Mouse (Mus musculus) heart, postnatal 0 days (tissue): ENCODE measurements around the gene Sos1. TPM values are rescaled to one million over a fixed set of nuclear protein-coding genes. Genes with fewer than 3 reads are reported as not detected.

Source experiments
- ATAC-seq: fragments of 200-750 bp; cut with Nextera tagmentation; 2 replicates; pipeline ENCODE4 v1.8.0; 2017; ENCODE audit warnings: low read depth, moderate number of reproducible peaks, moderate library complexity; ENCODE audit not compliant: insufficient read depth
- DNase-seq: peaks from one replicate; pipeline ENCODE4 v3.0.0-alpha.2; 2016; ENCODE audit warnings: low spot score
- H3K27ac ChIP-seq: fragments of 300-500 bp; sonication (generic); 2 replicates; pipeline ENCODE4 v1.5.1; 2014; ENCODE audit warnings: low read depth, mild to moderate bottlenecking
- H3K27me3 ChIP-seq: fragments of 300-500 bp; sonication (generic); 2 replicates; pipeline ENCODE4 v1.6.1; 2014; ENCODE audit warnings: low read length, mixed read lengths; ENCODE audit not compliant: control insufficient read depth, insufficient read depth
- H3K36me3 ChIP-seq: fragments of 300-500 bp; sonication (generic); replicated peaks from 2 replicates; pipeline ENCODE4 v1.6.1; 2014; ENCODE audit warnings: low read length, mixed read lengths; ENCODE audit not compliant: control insufficient read depth, insufficient read depth
- H3K4me1 ChIP-seq: fragments of 300-500 bp; sonication (generic); 2 replicates; pipeline ENCODE4 v1.6.1; 2014; ENCODE audit warnings: antibody characterized with exemption; ENCODE audit not compliant: control insufficient read depth, insufficient read depth
- H3K4me2 ChIP-seq: fragments of 300-500 bp; sonication (generic); 2 replicates; pipeline ENCODE4 v1.6.1; 2014; ENCODE audit warnings: low read depth, mild to moderate bottlenecking, low read length, moderate library complexity
- H3K4me3 ChIP-seq: fragments of 300-500 bp; sonication (generic); 2 replicates; pipeline ENCODE4 v1.5.1; 2014; ENCODE audit warnings: low read depth, low read length
- H3K9ac ChIP-seq: fragments of 300-500 bp; sonication (generic); replicated peaks from 2 replicates; pipeline ENCODE4 v1.6.1; 2014; ENCODE audit warnings: low read depth, low read length, mixed read lengths
- H3K9me3 ChIP-seq: fragments of 300-500 bp; sonication (generic); replicated peaks from 2 replicates; pipeline ENCODE4 v1.6.1; 2016; ENCODE audit warnings: low read length; ENCODE audit not compliant: control insufficient read depth
- CTCF ChIP-seq: IDR thresholded peaks from 2 replicates; pipeline ENCODE4 v1.5.1; 2016; ENCODE audit warnings: antibody characterized with exemption, control low read depth, low read depth
- EP300 ChIP-seq: IDR thresholded peaks from 2 replicates; pipeline ENCODE4 v1.6.1; 2016; ENCODE audit warnings: antibody characterized with exemption, low read depth
- WGBS: fragments of 180-500 bp; shearing (Covaris S2); extraction: QIAGEN DNeasy Blood & Tissue Kit; methylation state at CpG from one replicate; pipeline ENCODE4 v1.1.7; 2014; 5-methylcytosine and 5-hydroxymethylcytosine counted together
- polyA plus RNA-seq: library from polyadenylated mRNA; unstranded; fragments of >200 nt; fragmentation: Nextera tagmentation; extraction: Ambion mirVana; gene quantifications from 2 replicates; pipeline ENCODE4 v1.2.1, GENCODE M21; 2015
- total RNA-seq: library from RNA; depleted of rRNA; stranded (reverse); fragments of >200 nt; gene quantifications from 2 replicates; pipeline ENCODE4 v1.2.3, GENCODE M21; 2014; ENCODE audit warnings: low replicate concordance

Sos1 gene
- total and polyA plus RNA-seq, 2 experiments from 2014 or later, result 1.8 to 6.6 TPM

- H3K9ac ChIP-seq, result no peak overlapping the region
- DNase-seq (no peak), ATAC-seq (no peak)
- no peaks in the 10 kb centered on the region for H3K27me3 ChIP-seq
- TF ChIP-seq EP300, result no peak
- no peak for TF ChIP-seq CTCF
- peaks cover 37% of the 10 kb centered on the region for H3K36me3 ChIP-seq
- no peaks in the 10 kb centered on the region for H3K4me1 ChIP-seq
- 79% methylated on average over 3 of the region's 3 CpGs for WGBS
- H3K4me3 ChIP-seq, result no peak overlapping the region
- H3K4me2 ChIP-seq, result no peak overlapping the region
- H3K9me3 ChIP-seq, result no peaks in the 10 kb centered on the region
- H3K27ac ChIP-seq, result no peak overlapping the region
Measured at GRCm38 (mm10) chr17:80434430-80434829, 45.8 kb downstream of the Sos1 start.

GRCm38 (mm10) chr17:80431997-80432396 lies 48.3 kb downstream of the Sos1 start:
- no peak for ATAC-seq
- H3K36me3 ChIP-seq, result peaks cover 23% of the 10 kb centered on the region
- no peak overlapping the region for H3K4me3 ChIP-seq
- TF ChIP-seq CTCF (no peak), EP300 (no peak)
- no peak overlapping the region for H3K4me2 ChIP-seq
- DNase-seq, result no peak
- no peaks in the 10 kb centered on the region for H3K27me3 ChIP-seq
- 90% methylated on average over 9 of the region's 9 CpGs for WGBS
- H3K27ac ChIP-seq, result no peak overlapping the region
- no peak overlapping the region for H3K9ac ChIP-seq
- 0 out of 2 replicates have a peak, but pooled peaks cover 3% of the 10 kb centered on the region for H3K4me1 ChIP-seq
- H3K9me3 ChIP-seq, result no peaks in the 10 kb centered on the region

GRCm38 (mm10) chr17:80427966-80428365 lies 52.3 kb downstream of the Sos1 start:
- ATAC-seq, result peak; percentile 41; the same call in 1 of the 2 replicates
- 59% methylated on average over 2 of the region's 2 CpGs for WGBS
- no peak overlapping the region for H3K4me2 ChIP-seq
- peak; percentile 46 for DNase-seq
- no peaks in the 10 kb centered on the region for H3K9me3 ChIP-seq
- H3K27me3 ChIP-seq, result no peaks in the 10 kb centered on the region
- peak; percentile 73; the same call in 1 of the 2 replicates for TF ChIP-seq EP300
- no peak for TF ChIP-seq CTCF
- H3K9ac ChIP-seq, result no peak overlapping the region
- H3K36me3 ChIP-seq, result peaks cover 13% of the 10 kb centered on the region
- H3K4me3 ChIP-seq, result no peak overlapping the region
- peak overlapping the region; percentile 82 for H3K27ac ChIP-seq
- 0 out of 2 replicates have a peak, but pooled peaks cover 3% of the 10 kb centered on the region for H3K4me1 ChIP-seq

- DNase-seq (no peak), ATAC-seq (no peak)
- Histone ChIP-seq H3K9ac (no peak overlapping the region), H3K27ac (0 out of 2 replicates have a peak overlapping the region, but pooled peaks have one; percentile 47), H3K36me3 (peaks cover 19% of the 10 kb centered on the region), H3K4me1 (0 out of 2 replicates have a peak, but pooled peaks cover 3% of the 10 kb centered on the region), H3K27me3 (no peaks in the 10 kb centered on the region), H3K4me3 (no peak overlapping the region), H3K4me2 (no peak overlapping the region), H3K9me3 (no peaks in the 10 kb centered on the region)
- TF ChIP-seq EP300 (no peak), CTCF (no peak)
- 43% methylated on average over 5 of the region's 5 CpGs for WGBS
Measured at GRCm38 (mm10) chr17:80426901-80427300, 53.4 kb downstream of the Sos1 start.

- TF ChIP-seq EP300, result no peak
- TF ChIP-seq CTCF, result no peak
- no peaks in the 10 kb centered on the region for H3K9me3 ChIP-seq
- H3K4me2 ChIP-seq, result no peak overlapping the region
- H3K36me3 ChIP-seq, result peaks cover 19% of the 10 kb centered on the region
- H3K4me3 ChIP-seq, result no peak overlapping the region
- DNase-seq (no peak), ATAC-seq (no peak)
- no peaks in the 10 kb centered on the region for H3K27me3 ChIP-seq
- WGBS, result 87% methylated on average over 7 of the region's 7 CpGs
- 0 out of 2 replicates have a peak, but pooled peaks cover 3% of the 10 kb centered on the region for H3K4me1 ChIP-seq
- no peak overlapping the region for H3K9ac ChIP-seq
- peak overlapping the region; percentile 38 for H3K27ac ChIP-seq
Measured at GRCm38 (mm10) chr17:80426171-80426570, 54.1 kb downstream of the Sos1 start.

GRCm38 (mm10) chr17:80420998-80421397 lies 59.3 kb downstream of the Sos1 start:
- Histone ChIP-seq H3K4me3 (no peak overlapping the region), H3K36me3 (peaks cover 56% of the 10 kb centered on the region), H3K9ac (no peak overlapping the region), H3K9me3 (no peaks in the 10 kb centered on the region), H3K4me1 (no peaks in the 10 kb centered on the region), H3K27me3 (no peaks in the 10 kb centered on the region), H3K4me2 (no peak overlapping the region), H3K27ac (no peak overlapping the region)
- no peak for TF ChIP-seq EP300
- WGBS, result 93% methylated on average over 1 of the region's 1 CpGs
- DNase-seq (no peak), ATAC-seq (no peak)
